Mouse (Mus musculus) lung, embryonic 16.5 days (tissue): Measurements from ENCODE around the gene Ring1. TPM values are rescaled to one million over a fixed set of nuclear protein-coding genes. Genes with fewer than 3 reads are reported as not detected.
A peak's percentile ranks its signal among the peaks of the same experiment; 100 is the strongest.

Experiments used
- ATAC-seq: fragments of 200-750 bp; cut with Nextera tagmentation; 2 replicates; pipeline ENCODE4 v1.8.0; 2017; ENCODE audit warnings: low read depth, mild to moderate bottlenecking, moderate library complexity
- H3K27ac ChIP-seq: fragments of 300-500 bp; sonication (generic); 2 replicates; pipeline ENCODE4 v1.5.1; 2014; ENCODE audit warnings: mild to moderate bottlenecking, control low read depth, low read length
- H3K27me3 ChIP-seq: fragments of 300-500 bp; sonication (generic); 2 replicates; pipeline ENCODE4 v1.6.1; 2014; ENCODE audit warnings: low read depth, low read length, mixed read lengths; ENCODE audit not compliant: control insufficient read depth, insufficient read depth
- H3K36me3 ChIP-seq: fragments of 300-500 bp; sonication (generic); 2 replicates; pipeline ENCODE4 v1.6.1; 2014; ENCODE audit warnings: low read length; ENCODE audit not compliant: control insufficient read depth, insufficient read depth
- H3K4me1 ChIP-seq: fragments of 300-500 bp; sonication (generic); replicated peaks from 2 replicates; pipeline ENCODE4 v1.6.1; 2014; ENCODE audit warnings: low read length, mixed read lengths; ENCODE audit not compliant: control insufficient read depth, insufficient read depth
- H3K4me2 ChIP-seq: fragments of 300-500 bp; sonication (generic); 2 replicates; pipeline ENCODE4 v1.6.1; 2014; ENCODE audit warnings: low read depth, low read length, control low read depth
- H3K4me3 ChIP-seq: fragments of 300-500 bp; sonication (generic); 2 replicates; pipeline ENCODE4 v1.5.1; 2014; ENCODE audit warnings: mild to moderate bottlenecking, low read length, control low read depth
- H3K9ac ChIP-seq: fragments of 300-500 bp; sonication (generic); 2 replicates; pipeline ENCODE4 v1.6.1; 2014; ENCODE audit warnings: low read length, control low read depth
- H3K9me3 ChIP-seq: fragments of 300-500 bp; sonication (generic); 2 replicates; pipeline ENCODE4 v1.6.1; 2016; ENCODE audit warnings: low read length; ENCODE audit not compliant: control insufficient read depth
- WGBS: fragments of 180-500 bp; shearing (Covaris S2); extraction: QIAGEN DNeasy Blood & Tissue Kit; methylation state at CpG from one replicate; pipeline ENCODE4 v1.1.7; 2014; 5-methylcytosine and 5-hydroxymethylcytosine counted together
- polyA plus RNA-seq: library from polyadenylated mRNA; unstranded; fragments of >200 nt; fragmentation: Nextera tagmentation; extraction: Ambion mirVana; gene quantifications from 2 replicates; pipeline ENCODE4 v1.2.1, GENCODE M21; 2015

Gene Ring1
- polyA plus RNA-seq, 1 experiment from 2014 or later: 15.2 TPM

- peaks cover 34% of the 10 kb centered on the region for H3K36me3 ChIP-seq
- H3K4me3 ChIP-seq: peak overlapping the region; percentile 83
- peaks cover 43% of the 10 kb centered on the region for H3K4me1 ChIP-seq
- H3K27ac ChIP-seq: peak overlapping the region; percentile 91
- H3K9ac ChIP-seq: peak overlapping the region; percentile 95
- H3K9me3 ChIP-seq: 0 out of 2 replicates have a peak, but pooled peaks cover 2% of the 10 kb centered on the region
- 1% methylated on average over 57 of the region's 57 CpGs for WGBS
- ATAC-seq: peak; percentile 2; the same call in 1 of the 2 replicates
- H3K4me2 ChIP-seq: peak overlapping the region; percentile 78
- no peaks in the 10 kb centered on the region for H3K27me3 ChIP-seq
These were observed 628 bp upstream of the Ring1 start for GRCm38 (mm10) chr17:34024861-34025755.

DNA sequence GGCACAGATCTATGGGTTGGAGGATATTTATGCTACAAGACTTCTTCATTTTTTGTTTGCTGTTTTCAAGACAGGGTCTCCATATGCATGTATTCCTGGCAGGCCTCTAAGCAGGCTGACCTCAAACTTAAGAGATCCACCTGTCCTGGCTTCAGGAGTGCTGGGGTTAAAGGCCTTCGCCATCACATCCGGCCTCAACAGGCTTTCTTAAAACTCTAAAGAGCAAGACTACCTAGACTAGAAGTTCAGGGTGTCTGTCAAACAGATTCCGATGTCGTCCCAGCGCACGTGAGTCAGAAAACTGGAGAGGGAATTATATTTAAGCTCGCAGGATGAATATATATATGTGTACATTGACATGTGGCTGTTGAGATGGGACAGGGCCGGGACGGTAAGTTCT lies 802 bp downstream of the Ring1 start:
- no peaks in the 10 kb centered on the region for H3K27me3 ChIP-seq
- H3K4me2 ChIP-seq: peak overlapping the region; percentile 78
- peak overlapping the region; percentile 83 for H3K4me3 ChIP-seq
- peaks cover 10% of the 10 kb centered on the region for H3K9me3 ChIP-seq
- no peak overlapping the region for H3K27ac ChIP-seq
- H3K36me3 ChIP-seq: peaks cover 21% of the 10 kb centered on the region
- peak overlapping the region; percentile 95 for H3K9ac ChIP-seq
- no peak for ATAC-seq
- 52% methylated on average over 9 of the region's 9 CpGs for WGBS
- peaks cover 34% of the 10 kb centered on the region for H3K4me1 ChIP-seq

DNA sequence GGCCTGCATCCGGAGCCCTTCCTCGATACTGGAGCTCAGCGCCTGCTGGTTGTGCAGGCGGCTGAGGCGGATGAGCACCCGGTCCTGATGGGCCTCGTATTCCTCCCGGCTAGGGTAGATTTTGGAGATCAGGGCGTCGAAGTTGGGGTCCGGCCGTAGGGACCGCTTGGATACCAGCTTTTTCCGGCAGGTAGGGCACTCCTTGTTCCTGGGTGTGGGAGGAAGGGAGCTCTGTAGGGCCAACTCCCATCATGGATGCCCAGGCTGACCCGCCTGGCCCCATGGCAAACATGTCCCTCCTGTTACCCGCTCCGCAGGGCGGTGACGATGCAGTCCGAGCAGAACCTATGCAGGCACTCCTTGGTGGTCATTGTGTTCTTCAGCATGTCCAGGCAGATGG lies 1.5 kb downstream of the Ring1 start:
- no peaks in the 10 kb centered on the region for H3K27me3 ChIP-seq
- no peak overlapping the region for H3K9ac ChIP-seq
- no peak overlapping the region for H3K4me2 ChIP-seq
- no peak for ATAC-seq
- H3K27ac ChIP-seq: no peak overlapping the region
- peaks cover 10% of the 10 kb centered on the region for H3K9me3 ChIP-seq
- no peak overlapping the region for H3K4me3 ChIP-seq
- 98% methylated on average over 20 of the region's 20 CpGs for WGBS
- peaks cover 17% of the 10 kb centered on the region for H3K36me3 ChIP-seq
- H3K4me1 ChIP-seq: peaks cover 27% of the 10 kb centered on the region

- H3K4me2 ChIP-seq: no peak overlapping the region
- peaks cover 26% of the 10 kb centered on the region for H3K4me1 ChIP-seq
- H3K27ac ChIP-seq: no peak overlapping the region
- no peak overlapping the region for H3K4me3 ChIP-seq
- peaks cover 17% of the 10 kb centered on the region for H3K36me3 ChIP-seq
- no peak for ATAC-seq
- 89% methylated on average over 13 of the region's 14 CpGs for WGBS
- H3K27me3 ChIP-seq: no peaks in the 10 kb centered on the region
- H3K9me3 ChIP-seq: peaks cover 10% of the 10 kb centered on the region
- H3K9ac ChIP-seq: no peak overlapping the region
These were observed 2.1 kb downstream of the Ring1 start for GRCm38 (mm10) chr17:34022414-34022783.

DNA sequence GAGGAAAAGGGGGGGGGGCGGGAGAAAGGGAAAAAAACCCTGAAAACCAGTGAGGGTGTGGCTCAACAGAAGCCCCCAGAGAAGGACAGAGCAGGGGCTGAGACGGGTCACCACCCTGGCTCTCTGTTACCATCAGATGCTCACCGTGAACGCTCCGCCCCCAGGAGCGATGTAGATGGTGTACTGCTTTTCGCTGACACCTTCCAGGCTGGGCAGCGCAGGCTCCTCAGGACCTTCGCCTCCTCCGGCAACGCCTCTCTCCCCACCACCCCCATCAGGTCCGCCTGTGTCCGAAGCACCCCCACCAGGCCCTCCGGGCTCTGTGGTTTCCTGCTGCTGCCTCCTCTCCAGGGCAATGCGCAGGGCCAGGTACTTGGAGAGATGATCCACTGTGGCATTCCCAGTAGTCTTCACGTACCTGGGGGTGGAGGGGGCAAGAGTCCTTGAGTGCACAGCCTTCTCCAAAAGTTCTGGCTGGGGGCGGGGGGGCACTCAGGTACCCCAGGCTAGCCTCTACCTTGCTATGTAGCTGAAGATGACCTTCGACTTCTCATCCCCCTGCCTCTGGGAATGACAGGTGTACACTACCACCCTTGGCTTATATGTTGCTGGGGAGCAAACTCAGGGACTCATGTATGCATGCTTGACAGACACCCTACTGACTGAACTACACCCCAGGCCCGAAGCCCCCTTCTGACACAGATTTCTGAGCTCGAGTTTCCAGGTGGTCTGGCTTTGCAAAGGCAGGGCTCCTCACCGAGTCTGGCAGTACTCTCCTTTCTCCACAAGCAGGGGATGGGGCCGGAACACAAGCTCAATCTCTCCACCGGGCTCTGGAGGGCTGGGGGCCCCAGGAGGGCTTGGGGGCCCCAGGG lies 2.7 kb downstream of the Ring1 start:
- H3K4me2 ChIP-seq: no peak overlapping the region
- H3K4me1 ChIP-seq: peaks cover 19% of the 10 kb centered on the region
- 91% methylated on average over 22 of the region's 23 CpGs for WGBS
- no peak overlapping the region for H3K9ac ChIP-seq
- H3K9me3 ChIP-seq: peaks cover 10% of the 10 kb centered on the region
- peaks cover 17% of the 10 kb centered on the region for H3K36me3 ChIP-seq
- no peak for ATAC-seq
- H3K27ac ChIP-seq: no peak overlapping the region
- no peaks in the 10 kb centered on the region for H3K27me3 ChIP-seq
- no peak overlapping the region for H3K4me3 ChIP-seq

- Histone ChIP-seq H3K4me1 (no peaks in the 10 kb centered on the region), H3K4me3 (no peak overlapping the region), H3K36me3 (no peaks in the 10 kb centered on the region), H3K9me3 (no peaks in the 10 kb centered on the region), H3K9ac (no peak overlapping the region), H3K27ac (no peak overlapping the region), H3K27me3 (no peaks in the 10 kb centered on the region), H3K4me2 (no peak overlapping the region)
- WGBS: 94% methylated on average over 8 of the region's 8 CpGs
- no peak for ATAC-seq
These were observed 11.0 kb downstream of the Ring1 start for GRCm38 (mm10) chr17:34013436-34013835.

- Histone ChIP-seq H3K9me3 (no peaks in the 10 kb centered on the region), H3K27me3 (no peaks in the 10 kb centered on the region), H3K36me3 (no peaks in the 10 kb centered on the region), H3K4me1 (no peaks in the 10 kb centered on the region), H3K4me2 (no peak overlapping the region), H3K4me3 (no peak overlapping the region), H3K27ac (no peak overlapping the region), H3K9ac (no peak overlapping the region)
- ATAC-seq: no peak
- WGBS: 76% methylated on average over 3 of the region's 5 CpGs
These were observed 14.3 kb downstream of the Ring1 start for GRCm38 (mm10) chr17:34010156-34010555.

- 45% methylated on average over 2 of the region's 2 CpGs for WGBS
- ATAC-seq: no peak
- Histone ChIP-seq H3K9me3 (no peaks in the 10 kb centered on the region), H3K4me1 (no peaks in the 10 kb centered on the region), H3K36me3 (no peaks in the 10 kb centered on the region), H3K27me3 (peaks cover under 1% of the 10 kb centered on the region; the same call in 1 of the 2 replicates), H3K9ac (no peak overlapping the region), H3K4me2 (no peak overlapping the region), H3K27ac (no peak overlapping the region), H3K4me3 (no peak overlapping the region)
These were observed 17.9 kb downstream of the Ring1 start for GRCm38 (mm10) chr17:34006570-34006969.

GRCm38 (mm10) chr17:34003426-34003825 lies 21.1 kb downstream of the Ring1 start:
- H3K27ac ChIP-seq: no peak overlapping the region
- H3K36me3 ChIP-seq: no peaks in the 10 kb centered on the region
- no peak overlapping the region for H3K4me2 ChIP-seq
- no peak for ATAC-seq
- H3K4me3 ChIP-seq: no peak overlapping the region
- H3K27me3 ChIP-seq: peaks cover 16% of the 10 kb centered on the region
- H3K4me1 ChIP-seq: peaks cover 6% of the 10 kb centered on the region; the same call in 1 of the 2 replicates
- 8% methylated on average over 5 of the region's 5 CpGs for WGBS
- no peak overlapping the region for H3K9ac ChIP-seq
- H3K9me3 ChIP-seq: no peaks in the 10 kb centered on the region
